Mouse (Mus musculus) limb, embryonic 14.5 days (tissue): Measurements from ENCODE around the gene Capn11. TPM values are rescaled to one million over a fixed set of nuclear protein-coding genes. Genes with fewer than 3 reads are reported as not detected.

Experiments used
- ATAC-seq: fragments of 200-750 bp; cut with Nextera tagmentation; 2 replicates; pipeline ENCODE4 v1.8.0; 2017; ENCODE audit warnings: low read depth, moderate number of reproducible peaks, moderate TSS enrichment; ENCODE audit not compliant: low FRiP score
- DNase-seq: peaks from one replicate; pipeline ENCODE4 v3.0.0-alpha.2; 2015; ENCODE audit warnings: low spot score
- H3K27ac ChIP-seq: fragments of 300-500 bp; sonication (generic); replicated peaks from 2 replicates; pipeline ENCODE4 v1.5.1; 2014; ENCODE audit warnings: low read depth, mild to moderate bottlenecking, low read length, moderate library complexity, mixed read lengths
- H3K27me3 ChIP-seq: fragments of 300-500 bp; sonication (generic); 2 replicates; pipeline ENCODE4 v1.6.1; 2014; ENCODE audit warnings: low read length, mixed read lengths; ENCODE audit not compliant: control insufficient read depth, insufficient read depth
- H3K36me3 ChIP-seq: fragments of 300-500 bp; sonication (generic); 2 replicates; pipeline ENCODE4 v1.6.1; 2014; ENCODE audit warnings: mild to moderate bottlenecking, low read length, moderate library complexity, mixed read lengths; ENCODE audit not compliant: control insufficient read depth, insufficient read depth
- H3K4me1 ChIP-seq: fragments of 300-500 bp; sonication (generic); 2 replicates; pipeline ENCODE4 v1.6.1; 2014; ENCODE audit warnings: antibody characterized with exemption, low read length, mixed read lengths; ENCODE audit not compliant: control insufficient read depth, insufficient read depth
- H3K4me2 ChIP-seq: fragments of 300-500 bp; sonication (generic); replicated peaks from 2 replicates; pipeline ENCODE4 v1.6.1; 2014; ENCODE audit warnings: low read depth, mild to moderate bottlenecking, low read length, moderate library complexity; ENCODE audit not compliant: severe bottlenecking
- H3K4me3 ChIP-seq: fragments of 300-500 bp; sonication (generic); replicated peaks from 2 replicates; pipeline ENCODE4 v1.5.1; 2014; ENCODE audit warnings: low read length
- H3K9ac ChIP-seq: fragments of 300-500 bp; sonication (generic); 2 replicates; pipeline ENCODE4 v1.6.1; 2014; ENCODE audit warnings: mild to moderate bottlenecking, low read depth, low read length, moderate library complexity; ENCODE audit not compliant: severe bottlenecking
- H3K9me3 ChIP-seq: fragments of 300-500 bp; sonication (generic); 2 replicates; pipeline ENCODE4 v1.6.1; 2016; ENCODE audit warnings: low read length; ENCODE audit not compliant: control insufficient read depth
- POLR2A ChIP-seq: fragments of 200-500 bp; IDR thresholded peaks from 2 replicates; pipeline ENCODE4 v1.8.0; 2012; ENCODE audit warnings: inconsistent platforms, mild to moderate bottlenecking, moderate library complexity, borderline replicate concordance; ENCODE audit not compliant: insufficient read depth, insufficient read length; ENCODE audit errors: extremely low read depth
- WGBS: fragments of 180-500 bp; shearing (Covaris S2); extraction: QIAGEN DNeasy Blood & Tissue Kit; methylation state at CpG from one replicate; pipeline ENCODE4 v1.1.7; 2014; 5-methylcytosine and 5-hydroxymethylcytosine counted together
- polyA plus RNA-seq, 2 experiments: library from polyadenylated mRNA; depleted of rRNA in 1 of 2; stranded (reverse) in 1 of 2; unstranded in 1 of 2; fragments of >200 nt; fragmentation: Nextera tagmentation in 1 of 2; extraction: Ambion mirVana in 1 of 2; gene quantifications; 2 replicates each; pipeline versions ENCODE4 v1.2.1 to v1.2.3; 2012 to 2014

The Capn11 gene
- polyA plus RNA-seq, 2 experiments = 0.03 TPM; not detected in 1

DNA sequence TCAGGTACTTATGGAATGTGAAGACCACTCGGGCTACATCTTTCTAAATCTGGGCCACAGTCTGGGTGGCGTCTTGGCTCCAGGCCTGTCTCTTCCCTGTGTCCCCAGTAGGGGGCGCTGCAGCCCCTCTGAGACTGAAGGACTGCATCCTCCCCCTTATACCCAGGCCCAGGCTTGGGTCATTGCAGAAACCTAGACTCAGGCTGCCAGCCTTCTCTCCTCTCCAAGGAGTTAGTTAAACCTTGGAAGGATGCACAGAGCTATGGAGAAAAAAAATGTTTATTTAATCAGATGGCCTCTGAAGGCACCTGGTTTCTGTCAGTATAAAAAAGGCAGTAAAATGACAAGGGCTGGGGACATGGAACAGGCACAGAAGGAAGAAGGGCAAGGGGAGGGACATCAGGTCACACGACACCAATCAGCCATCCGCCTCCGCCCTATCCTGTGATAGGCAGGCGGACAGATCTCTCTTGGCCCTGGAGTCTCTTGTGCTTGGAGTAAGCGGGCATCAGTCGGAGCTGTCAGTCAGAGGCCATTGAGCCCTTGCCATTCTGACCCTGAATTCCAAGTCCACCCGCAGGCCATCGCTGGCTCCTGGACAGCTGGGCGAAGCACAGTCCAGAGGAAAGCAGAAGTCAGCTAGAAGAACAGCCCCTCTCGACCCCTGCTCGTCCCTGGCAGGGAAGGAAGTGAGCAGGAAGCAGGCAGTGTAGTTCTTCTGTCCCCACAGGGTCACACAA is 74.0 kb downstream of the Capn11 start:
- 28% methylated on average over 14 of the region's 14 CpGs for WGBS
- DNase-seq (peak; percentile 59), ATAC-seq (peak; percentile 46)
- Histone ChIP-seq H3K4me2 (peak overlapping the region; percentile 11; the same call in 1 of the 2 replicates), H3K9me3 (no peaks in the 10 kb centered on the region), H3K27me3 (no peaks in the 10 kb centered on the region), H3K27ac (peak overlapping the region; percentile 78), H3K36me3 (peaks cover 23% of the 10 kb centered on the region), H3K4me1 (peaks cover 20% of the 10 kb centered on the region), H3K4me3 (no peak overlapping the region), H3K9ac (peak overlapping the region; percentile 9; the same call in 1 of the 2 replicates)
- TF ChIP-seq POLR2A = no peak

DNA sequence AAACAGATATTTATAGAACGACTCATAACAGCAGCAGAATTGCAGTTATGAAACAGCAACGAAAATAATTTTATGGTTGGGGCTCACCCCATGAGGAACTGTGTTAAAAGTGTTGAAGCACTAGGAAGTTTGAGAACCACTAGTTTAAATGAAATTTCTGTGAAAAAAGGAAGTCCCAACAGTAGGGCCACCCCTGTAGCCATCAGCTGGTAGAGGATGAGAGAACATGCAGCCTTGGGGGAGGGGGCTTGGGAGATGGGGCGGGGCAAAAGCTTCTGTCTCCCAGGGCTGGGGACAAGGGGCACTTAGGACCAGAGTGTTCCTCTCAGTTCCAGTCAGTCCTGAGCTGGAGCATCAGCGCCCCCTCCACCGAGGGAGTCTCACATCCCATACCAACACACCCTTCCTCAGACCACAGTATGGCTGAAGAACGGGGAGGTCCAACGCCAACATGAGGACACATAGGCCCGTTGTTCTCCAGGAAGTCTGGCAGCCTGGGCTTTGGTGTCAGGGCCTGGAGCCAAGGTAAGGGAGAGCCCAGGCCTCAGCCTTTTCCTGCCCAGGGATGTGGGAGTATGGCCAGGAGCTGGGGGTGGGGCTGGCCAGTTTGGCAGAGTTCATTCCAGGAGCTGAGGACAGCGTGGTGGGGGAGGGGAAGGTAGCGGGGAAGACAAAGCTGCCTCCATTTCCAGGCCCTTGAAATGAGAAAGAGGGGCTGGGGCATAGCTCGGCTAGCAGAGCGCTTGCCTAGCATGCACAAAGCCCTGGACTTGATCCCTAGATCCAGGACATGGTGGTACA is 74.8 kb downstream of the Capn11 start:
- H3K27ac ChIP-seq = peak overlapping the region; percentile 78
- no peak for TF ChIP-seq POLR2A
- peak; percentile 54 for DNase-seq
- peak overlapping the region; percentile 11; the same call in 1 of the 2 replicates for H3K4me2 ChIP-seq
- 35% methylated on average over 12 of the region's 12 CpGs for WGBS
- H3K36me3 ChIP-seq = peaks cover 16% of the 10 kb centered on the region
- no peaks in the 10 kb centered on the region for H3K27me3 ChIP-seq
- H3K9ac ChIP-seq = peak overlapping the region; percentile 9
- H3K9me3 ChIP-seq = no peaks in the 10 kb centered on the region
- H3K4me3 ChIP-seq = no peak overlapping the region
- peaks cover 20% of the 10 kb centered on the region for H3K4me1 ChIP-seq
- peak; percentile 50 for ATAC-seq

DNA sequence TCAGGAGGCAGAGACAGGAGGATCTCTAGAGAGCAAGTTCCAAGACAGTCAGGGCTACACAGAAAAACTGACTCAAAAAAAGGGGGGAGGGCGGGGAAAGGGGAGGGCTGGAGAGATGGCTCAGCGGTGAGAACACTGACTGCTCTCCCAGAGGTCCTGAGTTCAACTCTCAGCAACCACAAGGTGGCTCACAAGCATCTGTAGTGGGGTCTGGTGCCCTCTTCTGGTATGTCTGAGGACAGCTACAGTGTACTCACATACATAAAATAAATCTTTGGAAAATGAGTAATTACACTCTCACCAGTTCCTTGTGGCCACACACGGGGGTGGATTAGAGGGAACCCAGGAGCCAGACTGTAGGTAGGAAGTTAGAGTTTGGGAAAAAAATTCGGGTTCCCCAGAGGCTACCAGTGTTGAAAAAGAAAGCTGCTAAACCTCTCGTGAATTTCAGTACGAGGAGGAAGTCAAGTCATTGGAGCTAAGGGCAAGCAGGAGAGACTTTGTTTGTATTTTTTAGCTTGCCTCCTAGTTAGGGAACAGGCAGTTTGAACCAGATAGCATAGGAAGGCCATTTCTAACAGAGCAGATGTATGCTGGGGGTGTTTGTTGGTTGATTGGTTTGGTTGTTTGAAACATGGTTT is 76.3 kb downstream of the Capn11 start:
- H3K9ac ChIP-seq = no peak overlapping the region
- H3K27me3 ChIP-seq = no peaks in the 10 kb centered on the region
- no peaks in the 10 kb centered on the region for H3K9me3 ChIP-seq
- 67% methylated on average over 6 of the region's 6 CpGs for WGBS
- TF ChIP-seq POLR2A = no peak
- no peak overlapping the region for H3K27ac ChIP-seq
- ATAC-seq (no peak), DNase-seq (no peak)
- H3K4me2 ChIP-seq = no peak overlapping the region
- no peak overlapping the region for H3K4me3 ChIP-seq
- peaks cover 7% of the 10 kb centered on the region; the same call in 1 of the 2 replicates for H3K36me3 ChIP-seq
- peaks cover 20% of the 10 kb centered on the region for H3K4me1 ChIP-seq

DNA sequence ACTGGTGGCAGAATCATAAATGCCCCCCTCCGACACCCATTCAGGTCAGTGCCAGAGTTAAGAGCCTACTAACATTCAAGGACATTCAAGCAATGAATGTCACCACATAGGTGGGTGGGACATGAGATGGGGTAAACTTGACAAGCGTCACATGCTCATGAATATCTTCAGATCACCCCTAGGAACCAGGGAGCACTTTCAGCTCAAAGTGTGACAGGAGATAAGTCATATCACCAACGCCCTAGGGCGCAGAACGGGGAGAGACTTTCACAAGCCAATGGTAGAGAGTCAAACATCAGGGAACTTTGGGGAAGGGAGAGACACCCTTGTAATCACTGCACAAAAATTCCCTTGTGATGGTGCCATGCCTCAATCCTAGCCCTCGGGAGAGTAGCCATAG is 76.9 kb downstream of the Capn11 start:
- TF ChIP-seq POLR2A = no peak
- DNase-seq (no peak), ATAC-seq (no peak)
- 90% methylated on average over 6 of the region's 6 CpGs for WGBS
- peaks cover 20% of the 10 kb centered on the region for H3K4me1 ChIP-seq
- H3K27ac ChIP-seq = no peak overlapping the region
- no peak overlapping the region for H3K4me3 ChIP-seq
- H3K36me3 ChIP-seq = peaks cover 4% of the 10 kb centered on the region; the same call in 1 of the 2 replicates
- no peak overlapping the region for H3K9ac ChIP-seq
- H3K27me3 ChIP-seq = no peaks in the 10 kb centered on the region
- no peak overlapping the region for H3K4me2 ChIP-seq
- no peaks in the 10 kb centered on the region for H3K9me3 ChIP-seq

DNA sequence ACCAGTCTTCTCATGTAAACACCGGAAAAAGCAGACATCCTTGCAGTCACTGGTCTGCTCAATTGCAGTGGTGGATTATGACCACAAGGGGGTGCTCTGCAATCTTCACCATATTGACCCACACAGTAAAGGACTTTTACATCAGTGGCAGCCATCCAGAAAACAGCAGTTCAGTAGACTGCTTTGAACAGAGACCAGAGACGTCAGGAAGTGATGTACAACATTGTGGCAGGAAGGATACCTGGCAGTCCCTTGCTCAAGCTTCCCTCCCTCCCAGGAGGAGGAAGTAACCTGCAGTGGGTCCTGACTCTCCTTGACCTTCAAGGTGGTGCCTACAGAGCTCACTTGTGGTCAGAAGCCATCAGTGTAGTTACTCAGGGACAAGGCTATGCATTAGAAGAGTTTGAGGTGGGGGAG is 77.5 kb downstream of the Capn11 start:
- Histone ChIP-seq H3K4me3 (no peak overlapping the region), H3K27me3 (no peaks in the 10 kb centered on the region), H3K9me3 (no peaks in the 10 kb centered on the region), H3K4me1 (peaks cover 20% of the 10 kb centered on the region), H3K27ac (no peak overlapping the region; the same call in 1 of the 2 replicates), H3K4me2 (no peak overlapping the region), H3K36me3 (no peaks in the 10 kb centered on the region; the same call in 1 of the 2 replicates), H3K9ac (no peak overlapping the region)
- DNase-seq (peak; percentile 94), ATAC-seq (peak; percentile 27; the same call in 1 of the 2 replicates)
- WGBS = 3% methylated on average over 2 of the region's 2 CpGs
- no peak for TF ChIP-seq POLR2A
